Mouse (Mus musculus) cerebellum, postnatal 4 days (tissue): ENCODE measurements around the gene Alg1.
A peak's percentile ranks its signal among the peaks of the same experiment; 100 is the strongest.

Source experiments
- DNase-seq, 2 experiments: peaks; one replicate each; pipeline ENCODE4 v3.0.0; 2022; ENCODE audit warnings: low spot score in 2 of 2, mixed read lengths in 1 of 2

Alg1 gene

GRCm38 (mm10) chr16:5242355-5242754 lies 8.9 kb downstream of the Alg1 start:
- no peak for DNase-seq

DNA sequence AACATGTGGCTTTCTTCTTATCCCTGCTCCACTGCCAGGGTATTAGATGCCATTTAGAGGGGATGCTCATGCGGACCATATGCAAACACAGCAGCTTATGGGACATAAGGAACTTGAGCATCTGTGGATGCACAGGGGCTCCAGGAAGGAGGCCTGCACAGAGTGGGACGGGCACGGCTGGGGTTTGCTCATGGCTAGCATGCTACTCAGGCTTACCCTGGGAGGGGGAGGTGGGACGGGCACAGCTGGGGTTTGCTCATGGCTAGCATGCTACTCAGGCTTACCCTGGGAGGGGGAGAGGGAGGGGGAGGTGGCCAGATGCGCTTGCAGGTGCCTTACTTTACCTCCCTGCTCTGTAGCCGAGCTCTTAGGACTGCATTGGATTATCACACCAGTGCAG lies 9.5 kb downstream of the Alg1 start:
- DNase-seq = no peak

- peak in 1 of 2 experiments; percentile 58 for DNase-seq
Observed at GRCm38 (mm10) chr16:5244411-5244810, 11.0 kb downstream of the Alg1 start.

- DNase-seq = no peak
Observed at GRCm38 (mm10) chr16:5250891-5251290, 17.5 kb downstream of the Alg1 start.

DNA sequence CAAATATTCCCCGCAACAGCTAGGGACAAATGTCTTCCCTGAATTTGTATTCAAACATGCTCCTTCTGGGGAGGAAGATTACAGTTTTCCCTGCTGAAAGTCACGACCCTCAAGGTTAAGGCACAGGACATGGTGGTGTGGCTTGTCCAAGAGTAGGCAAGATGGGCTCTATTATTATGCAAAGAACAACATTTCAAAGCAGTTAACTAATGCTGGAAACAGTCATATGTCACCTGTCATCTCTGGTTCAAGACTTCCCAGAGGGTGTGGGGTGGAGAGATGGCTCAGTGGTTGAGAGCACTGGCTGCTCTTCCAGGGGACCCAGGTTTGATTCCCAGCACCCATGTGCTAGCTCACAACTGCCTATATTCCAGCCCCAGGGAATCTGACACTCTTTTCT lies 18.8 kb downstream of the Alg1 start:
- DNase-seq = no peak

GRCm38 (mm10) chr16:5254346-5255025 lies 21.1 kb downstream of the Alg1 start:
- DNase-seq = peak in 1 of 2 experiments; percentile 63

- DNase-seq = no peak
Observed at GRCm38 (mm10) chr16:5255081-5255740, 21.8 kb downstream of the Alg1 start.

DNA sequence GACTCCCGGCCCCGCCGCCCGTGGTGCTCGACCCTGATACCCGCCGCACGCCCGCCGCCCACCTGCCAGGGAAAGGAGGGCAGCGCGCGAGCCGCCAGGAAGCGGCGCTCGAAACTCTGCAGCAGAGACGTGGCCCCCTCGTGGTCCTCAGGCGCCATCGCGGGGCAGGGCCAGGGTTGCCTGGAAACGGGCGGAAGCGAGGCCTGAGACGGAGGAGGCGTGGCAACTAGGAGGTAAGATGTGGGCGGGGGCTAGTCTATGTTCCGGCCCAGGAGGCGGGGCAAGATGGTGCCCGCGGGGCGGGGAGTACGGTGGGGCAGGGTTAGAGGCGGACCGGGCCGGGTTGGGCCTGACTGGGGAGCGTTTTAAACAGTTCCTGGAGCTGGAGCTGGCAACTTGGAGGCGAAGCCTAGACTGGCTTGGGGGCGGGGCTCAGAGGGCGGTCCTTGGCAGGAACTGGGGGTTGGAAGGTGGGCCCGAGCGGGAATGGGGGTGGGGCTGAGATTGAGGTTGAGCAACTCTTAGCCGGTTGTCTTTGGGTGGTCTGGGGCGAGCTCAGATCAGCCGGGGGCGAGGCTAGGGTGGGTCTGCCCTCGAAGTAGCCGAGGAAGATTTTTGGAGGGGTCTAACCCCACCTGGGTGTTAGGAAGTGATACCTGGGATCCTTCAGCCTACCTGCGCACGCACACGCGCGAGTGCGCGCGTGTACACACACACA lies 22.5 kb downstream of the Alg1 start, which contains the start of gene Eef2kmt:
Gene Eef2kmt, minus strand, starts transcription at position 205 of the 718 bp plus-strand sequence.
- DNase-seq = peak; percentile 94 to 96

DNA sequence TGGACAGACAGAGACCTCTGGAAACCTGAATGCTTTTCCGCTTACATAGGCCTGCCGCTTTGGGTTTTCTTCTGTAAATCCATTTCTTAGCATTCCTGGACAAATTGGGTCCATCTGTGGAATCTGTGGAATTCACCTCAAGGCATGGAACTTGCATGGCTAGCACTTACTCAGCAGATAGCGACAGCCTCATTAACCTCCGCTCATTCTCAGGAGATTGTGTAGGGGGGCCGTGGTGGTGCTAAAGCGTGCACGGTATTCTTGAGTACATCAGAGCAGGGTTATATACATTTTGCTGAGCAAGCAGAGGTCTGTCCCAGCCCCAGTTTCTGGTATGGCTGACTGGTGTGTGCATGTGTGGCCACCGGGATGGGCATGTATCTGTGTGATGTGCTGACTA lies 29.7 kb downstream of the Alg1 start:
- DNase-seq = no peak

GRCm38 (mm10) chr16:5263926-5264325 lies 30.5 kb downstream of the Alg1 start:
- DNase-seq = no peak

DNA sequence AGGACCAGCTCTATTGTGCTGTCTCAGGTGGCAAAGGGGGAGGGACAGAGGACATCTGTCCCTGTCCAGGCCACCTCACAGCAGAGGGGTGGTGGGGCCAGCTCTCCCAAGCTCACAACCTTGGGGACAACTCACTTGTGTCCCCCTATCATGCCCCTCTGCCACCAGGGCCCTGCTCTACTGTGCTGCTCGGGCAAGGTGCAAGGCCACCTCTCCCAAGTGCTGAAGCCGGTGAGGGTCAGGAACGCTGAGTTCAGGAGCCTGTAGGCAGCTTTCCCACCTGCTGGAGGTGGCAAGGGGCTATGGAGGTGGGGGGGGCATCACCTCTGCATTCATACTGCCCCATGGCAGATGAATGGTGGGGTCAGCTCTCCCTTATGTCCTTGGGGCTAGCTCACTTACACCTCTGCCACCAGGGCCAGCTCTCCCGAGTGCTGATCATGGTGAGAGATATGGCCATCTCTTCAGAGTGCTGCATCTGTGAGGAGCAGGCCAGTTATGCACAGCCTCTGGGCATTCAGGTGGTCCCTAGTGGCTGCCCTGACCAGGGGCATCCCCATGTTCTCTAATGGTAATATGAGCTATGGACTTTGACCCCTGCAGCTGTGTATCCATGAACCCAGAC lies 38.1 kb downstream of the Alg1 start:
- no peak for DNase-seq

DNA sequence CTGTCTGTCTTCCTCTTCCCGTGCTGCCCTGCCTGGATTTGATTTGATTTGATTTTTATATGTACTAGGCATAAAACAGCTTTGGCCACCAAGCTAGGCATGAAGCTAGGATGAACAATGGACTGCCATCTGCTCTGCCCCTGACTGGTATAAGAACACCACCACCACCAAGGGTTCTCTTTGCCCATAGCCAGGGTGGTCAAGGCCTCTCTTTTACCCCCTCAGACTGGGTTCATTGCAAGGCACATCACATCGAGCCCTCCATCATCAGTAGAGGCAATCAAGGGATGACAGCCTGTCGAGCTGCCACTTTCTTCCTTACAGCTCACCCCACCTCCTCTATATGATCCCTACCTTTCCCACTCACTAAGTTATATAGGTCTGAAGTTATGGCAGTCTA lies 39.0 kb downstream of the Alg1 start:
- no peak for DNase-seq

GRCm38 (mm10) chr16:5279571-5280222 lies 46.3 kb downstream of the Alg1 start:
- no peak for DNase-seq

DNA sequence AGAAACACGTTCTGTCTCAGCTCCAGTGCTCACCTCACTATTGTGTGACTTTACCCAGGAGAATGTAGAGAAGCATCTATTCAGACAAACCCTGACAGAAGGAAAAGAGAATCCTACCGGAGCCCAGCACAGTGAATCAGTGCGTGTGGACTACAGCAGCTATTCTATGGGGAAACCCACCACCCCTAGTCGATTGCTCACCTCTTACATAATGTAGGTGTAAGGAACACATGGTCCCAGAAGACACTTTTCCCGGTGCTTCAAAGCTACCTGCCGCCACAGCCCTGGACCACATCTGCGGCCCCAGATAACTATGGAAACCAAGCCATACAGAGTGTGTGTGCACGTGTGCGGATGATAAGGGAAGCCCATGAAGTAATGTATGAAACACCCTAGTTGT lies 49.3 kb downstream of the Alg1 start:
- DNase-seq = no peak

DNA sequence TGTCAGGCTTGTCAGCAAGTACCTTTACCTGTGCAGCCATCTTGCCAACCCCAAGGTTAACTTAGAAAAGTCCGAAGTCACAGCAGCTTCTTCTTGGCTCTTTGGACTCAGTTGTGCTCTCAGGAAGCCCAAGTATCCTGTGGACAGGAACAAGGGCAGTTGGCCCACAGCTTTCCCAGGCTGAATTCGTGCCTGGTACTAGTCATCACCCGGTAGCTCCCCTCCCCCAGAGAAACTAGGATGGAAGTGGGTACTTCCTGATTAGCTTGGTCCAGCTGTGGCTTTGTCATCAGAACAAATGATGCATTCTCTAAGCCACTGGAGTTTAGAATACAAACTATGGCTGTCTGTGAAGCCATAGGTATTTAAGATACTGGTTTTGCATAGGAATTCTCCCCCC lies 52.0 kb downstream of the Alg1 start:
- DNase-seq = no peak
